Mouse (Mus musculus) adrenal gland, postnatal 36 days (tissue): ENCODE measurements around the gene Gnao1. TPM values are rescaled to one million over a fixed set of nuclear protein-coding genes. Genes with fewer than 3 reads are reported as not detected.

Experiments used
- DNase-seq, 2 experiments: peaks; one replicate each; pipeline ENCODE4 v3.0.0; 2021; ENCODE audit warnings: mixed read lengths in 1 of 2
- total RNA-seq, 2 experiments: library from RNA; stranded (reverse); gene quantifications; 2 replicates each; pipeline ENCODE4 v1.2.3; 2021

Gnao1 gene
- total RNA-seq, 2 experiments from 2014 or later, result 24.6 to 27.8 TPM

GRCm38 (mm10) chr8:93941636-93942054, 131.9 kb downstream of the Gnao1 start:
- DNase-seq, result no peak

GRCm38 (mm10) chr8:93945781-93946180, 136.0 kb downstream of the Gnao1 start:
- DNase-seq, result peak; percentile 7 to 32

- no peak for DNase-seq
Observed at GRCm38 (mm10) chr8:93946397-93946796, 136.6 kb downstream of the Gnao1 start.

GRCm38 (mm10) chr8:93950133-93950532, 140.4 kb downstream of the Gnao1 start:
- no peak for DNase-seq

GRCm38 (mm10) chr8:93952511-93952910, 142.7 kb downstream of the Gnao1 start:
- no peak for DNase-seq

- no peak for DNase-seq
Observed at GRCm38 (mm10) chr8:93958402-93958801, 148.6 kb downstream of the Gnao1 start.

GRCm38 (mm10) chr8:93960909-93961308, 151.1 kb downstream of the Gnao1 start:
- DNase-seq, result no peak

- DNase-seq, result no peak
Observed at GRCm38 (mm10) chr8:93968293-93968692, 158.5 kb downstream of the Gnao1 start.

GRCm38 (mm10) chr8:93969626-93970340, 160.0 kb downstream of the Gnao1 start:
- no peak for DNase-seq

GRCm38 (mm10) chr8:93971451-93971850, 161.7 kb downstream of the Gnao1 start:
- no peak for DNase-seq

GRCm38 (mm10) chr8:93972211-93972610, 162.4 kb downstream of the Gnao1 start:
- no peak for DNase-seq

- DNase-seq, result no peak
Observed at GRCm38 (mm10) chr8:93972971-93973734, 163.4 kb downstream of the Gnao1 start.

- no peak for DNase-seq
Observed at GRCm38 (mm10) chr8:93973831-93974375, 164.1 kb downstream of the Gnao1 start.

- peak in 1 of 2 experiments; percentile 18 for DNase-seq
Observed at GRCm38 (mm10) chr8:93974602-93975186, 164.9 kb downstream of the Gnao1 start.

- DNase-seq, result no peak
Observed at GRCm38 (mm10) chr8:93975358-93975757, 165.6 kb downstream of the Gnao1 start.

GRCm38 (mm10) chr8:93976446-93977211, 166.9 kb downstream of the Gnao1 start:
- no peak for DNase-seq

- no peak for DNase-seq
Observed at GRCm38 (mm10) chr8:93980141-93980540, 170.4 kb downstream of the Gnao1 start.

- no peak for DNase-seq
Observed at GRCm38 (mm10) chr8:93981679-93982215, 172.0 kb downstream of the Gnao1 start.

GRCm38 (mm10) chr8:93983827-93984226, 174.1 kb downstream of the Gnao1 start:
- no peak for DNase-seq

GRCm38 (mm10) chr8:93984731-93985130, 175.0 kb downstream of the Gnao1 start:
- no peak for DNase-seq

- DNase-seq, result no peak
Observed at GRCm38 (mm10) chr8:93989739-93990138, 180.0 kb downstream of the Gnao1 start.

GRCm38 (mm10) chr8:93998961-93999360, 189.2 kb downstream of the Gnao1 start:
- no peak for DNase-seq
